Mouse (Mus musculus) CH12.LX (cell line): ENCODE measurements at regions not wholly inside any gene's neighbourhood (a gene's known extent, or its start where the extent isn't known, plus 50 kb on each side); places are given as distances from the start of the nearest gene placed in this dataset.

Experiments
- CHD2 ChIP-seq: IDR thresholded peaks from 2 replicates; pipeline ENCODE4 v1.6.1; 2011; ENCODE audit warnings: low read length, improper control_type of control experiment
- CTCF ChIP-seq, 2 experiments: IDR thresholded peaks in 1 of 2; conservative IDR thresholded peaks in 1 of 2; 2 replicates each; pipeline ENCODE4 v1.5.1; 2011 to 2012; ENCODE audit warnings: low read depth in 2 of 2, low read length in 2 of 2, improper control_type of control experiment in 1 of 2, inconsistent platforms in 1 of 2, mild to moderate bottlenecking in 1 of 2, moderate library complexity in 1 of 2
- E2F4 ChIP-seq: IDR thresholded peaks from 2 replicates; pipeline ENCODE4 v1.6.1; 2011; ENCODE audit warnings: low read depth, low read length, improper control_type of control experiment; ENCODE audit not compliant: insufficient replicate concordance
- ELF1 ChIP-seq: IDR thresholded peaks from 2 replicates; pipeline ENCODE4 v1.6.1; 2014; ENCODE audit warnings: low read depth, mild to moderate bottlenecking, inconsistent platforms, low read length, improper control_type of control experiment
- IRF4 ChIP-seq: IDR thresholded peaks from 2 replicates; pipeline ENCODE4 v1.6.1; 2014; ENCODE audit warnings: low read depth, mild to moderate bottlenecking, inconsistent platforms, low read length, improper control_type of control experiment
- MAFK ChIP-seq: IDR thresholded peaks from 2 replicates; pipeline ENCODE4 v1.6.1; 2011; ENCODE audit warnings: low read length, improper control_type of control experiment; ENCODE audit not compliant: insufficient replicate concordance
- MEF2A ChIP-seq: IDR thresholded peaks from 2 replicates; pipeline ENCODE4 v1.6.1; 2014; ENCODE audit warnings: low read depth, mild to moderate bottlenecking, inconsistent platforms, low read length, improper control_type of control experiment, borderline replicate concordance
- MXI1 ChIP-seq: IDR thresholded peaks from 2 replicates; pipeline ENCODE4 v1.6.1; 2011; ENCODE audit warnings: mild to moderate bottlenecking, low read depth, low read length, improper control_type of control experiment
- POLR2A ChIP-seq: IDR thresholded peaks from 2 replicates; pipeline ENCODE4 v1.6.1; 2011; ENCODE audit warnings: low read depth, mild to moderate bottlenecking, improper control_type of control experiment, low read length
- USF1 ChIP-seq: IDR thresholded peaks from 2 replicates; pipeline ENCODE4 v1.6.1; 2014; ENCODE audit warnings: low read depth, mild to moderate bottlenecking, inconsistent platforms, low read length, improper control_type of control experiment
- ZC3H11A ChIP-seq: IDR thresholded peaks from 2 replicates; pipeline ENCODE4 v1.6.1; 2012; ENCODE audit warnings: low read depth, mild to moderate bottlenecking, inconsistent platforms, low read length, improper control_type of control experiment
- ZKSCAN1 ChIP-seq: IDR thresholded peaks from 2 replicates; pipeline ENCODE4 v1.6.1; 2012; ENCODE audit warnings: low read depth, inconsistent platforms, low read length, improper control_type of control experiment, borderline replicate concordance
- ZNF384 ChIP-seq: IDR thresholded peaks from 2 replicates; pipeline ENCODE4 v1.6.1; 2012; ENCODE audit warnings: low read depth, low read length, improper control_type of control experiment, inconsistent platforms

- no peak for TF ChIP-seq ZKSCAN1
- TF ChIP-seq MEF2A, result no peak
- TF ChIP-seq E2F4, result no peak
- no peak for TF ChIP-seq MXI1
- no peak for TF ChIP-seq ELF1
- no peak for TF ChIP-seq CTCF (conservative IDR thresholded peaks at IDR 0.05 in 1 of 2, IDR thresholded peaks at IDR 0.05 in 1 of 2; ENCODE audit: low read depth in 2 of 2, low read length in 2 of 2)
- TF ChIP-seq USF1, result no peak
- TF ChIP-seq POLR2A, result no peak
- TF ChIP-seq CHD2, result no peak
- TF ChIP-seq ZNF384, result no peak
- no peak for TF ChIP-seq ZC3H11A
- no peak for TF ChIP-seq MAFK
- no peak for TF ChIP-seq IRF4
Measured at GRCm38 (mm10) chr2:143184614-143185013, 106.3 kb downstream of the Otor start.
